Mouse (Mus musculus): ENCODE data around the gene Olfr800. TPM values are rescaled to one million over a fixed set of nuclear protein-coding genes. Genes with fewer than 3 reads are reported as not detected.

Gene Olfr800
- polyA plus RNA-seq, 1 experiment from 2014 or later, result not detected

DNA sequence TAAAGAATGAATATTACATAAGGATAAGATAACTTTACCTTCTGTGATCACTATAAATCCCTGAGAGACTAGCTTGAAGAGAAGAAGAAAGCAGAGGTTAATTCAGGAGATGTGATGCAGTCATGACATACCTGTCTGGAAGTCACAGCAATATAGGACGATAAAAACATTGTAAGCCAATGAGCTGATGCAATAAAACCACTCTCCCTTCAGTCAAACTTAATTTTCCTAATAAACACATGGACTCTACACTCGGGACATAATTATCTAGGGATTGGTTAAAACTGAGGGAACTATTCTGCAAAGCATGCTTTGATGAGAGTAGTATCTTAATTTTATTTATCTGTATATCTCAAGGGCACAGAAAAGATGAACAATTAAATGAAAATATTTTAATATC lies 36.7 kb downstream of the Olfr800 start, which contains the start of gene Olfr803:
Gene Olfr803, minus strand, starts transcription at position 101 of the 400 bp plus-strand sequence.
- 81% methylated on average over 2 of the region's 2 CpGs for WGBS
- H3K27me3 ChIP-seq (ENCODE audit: control insufficient read depth, insufficient read depth, low read length), result no peaks in the 10 kb centered on the region
- H3K4me3 ChIP-seq (ENCODE audit: low read depth, low read length), result no peak within 1 kb of the TSS
- H3K4me1 ChIP-seq (ENCODE audit: control insufficient read depth, insufficient read depth, low read length), result no peaks in the 10 kb centered on the region
- no peaks in the 10 kb centered on the region for H3K9me3 ChIP-seq (ENCODE audit: control insufficient read depth, low read depth, low read length)
- no peak within 1 kb of the TSS for H3K4me2 ChIP-seq (replicated peaks; ENCODE audit: low read depth, low read length)
- no peak within 1 kb of the TSS for H3K9ac ChIP-seq (replicated peaks; ENCODE audit: low read depth, low read length)
- H3K36me3 ChIP-seq (ENCODE audit: control insufficient read depth, insufficient read depth, low read length), result no peaks in the 10 kb centered on the region
- no peak for ATAC-seq (ENCODE audit: insufficient number of reproducible peaks, insufficient read depth, low FRiP score, low read depth)
- H3K27ac ChIP-seq (ENCODE audit: low read length), result no peak within 1 kb of the TSS

DNA sequence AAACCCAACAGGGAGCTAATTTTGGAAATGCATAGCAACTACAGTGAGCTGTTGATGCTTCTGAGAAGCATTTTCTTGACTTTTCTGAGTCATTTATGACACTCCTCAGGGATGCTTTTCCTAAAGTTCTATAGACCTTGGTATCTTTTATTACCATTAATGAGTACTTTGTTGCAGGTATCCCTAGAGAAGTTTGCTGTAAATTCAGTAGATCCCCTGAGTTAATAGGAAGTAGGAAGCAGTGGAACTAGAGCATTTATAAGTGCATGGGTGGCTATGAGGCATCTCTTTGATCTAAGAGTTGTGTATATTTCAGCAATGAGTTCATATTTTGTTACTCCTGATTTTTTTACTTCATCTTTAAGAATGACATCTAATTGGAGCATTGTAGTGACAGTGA lies 45.4 kb downstream of the Olfr800 start, which contains the start of gene Olfr804:
Gene Olfr804, plus strand, starts transcription at position 301 of the 400 bp plus-strand sequence.
- Histone ChIP-seq H3K4me1 (ENCODE audit: control insufficient read depth, insufficient read depth, low read length) (no peaks in the 10 kb centered on the region), H3K4me2 (replicated peaks; ENCODE audit: low read depth, low read length) (no peak within 1 kb of the TSS), H3K9me3 (ENCODE audit: control insufficient read depth, low read depth, low read length) (no peaks in the 10 kb centered on the region), H3K27ac (ENCODE audit: low read length) (no peak within 1 kb of the TSS), H3K9ac (replicated peaks; ENCODE audit: low read depth, low read length) (no peak within 1 kb of the TSS), H3K27me3 (ENCODE audit: control insufficient read depth, insufficient read depth, low read length) (no peaks in the 10 kb centered on the region), H3K4me3 (ENCODE audit: low read depth, low read length) (no peak within 1 kb of the TSS), H3K36me3 (ENCODE audit: control insufficient read depth, insufficient read depth, low read length) (no peaks in the 10 kb centered on the region)
- ATAC-seq (ENCODE audit: insufficient number of reproducible peaks, insufficient read depth, low FRiP score, low read depth), result no peak

Other genes with a start within 250 kb of the Olfr800 start
- gene Olfr786, start 230.4 kb upstream of the Olfr800 start, polyA plus RNA-seq (2014; fragmentation: Nextera tagmentation; extraction: Ambion mirVana), result not detected in 2 replicates
- not detected in 2 replicates for gene Olfr787, start 195.8 kb upstream of the Olfr800 start, polyA plus RNA-seq (2014; fragmentation: Nextera tagmentation; extraction: Ambion mirVana)
- not detected in 2 replicates for gene Olfr788, start 186.7 kb upstream of the Olfr800 start, polyA plus RNA-seq (2014; fragmentation: Nextera tagmentation; extraction: Ambion mirVana)
- not detected in 2 replicates for gene Olfr789, start 172.9 kb upstream of the Olfr800 start, polyA plus RNA-seq (2014; fragmentation: Nextera tagmentation; extraction: Ambion mirVana)
- gene Olfr790, start 159.2 kb upstream of the Olfr800 start, polyA plus RNA-seq (2014; fragmentation: Nextera tagmentation; extraction: Ambion mirVana), result not detected in 2 replicates
- gene Olfr791, start 135.9 kb upstream of the Olfr800 start, polyA plus RNA-seq (2014; fragmentation: Nextera tagmentation; extraction: Ambion mirVana), result not detected in 2 replicates
- gene Olfr792, start 118.5 kb upstream of the Olfr800 start, polyA plus RNA-seq (2014; fragmentation: Nextera tagmentation; extraction: Ambion mirVana), result not detected in 2 replicates
- not detected in 2 replicates for gene Olfr794, start 90.0 kb upstream of the Olfr800 start, polyA plus RNA-seq (2014; fragmentation: Nextera tagmentation; extraction: Ambion mirVana)
- gene Olfr796, start 45.1 kb upstream of the Olfr800 start, polyA plus RNA-seq (2014; fragmentation: Nextera tagmentation; extraction: Ambion mirVana), result not detected in 2 replicates
- gene Olfr798, start 29.8 kb upstream of the Olfr800 start, polyA plus RNA-seq (2014; fragmentation: Nextera tagmentation; extraction: Ambion mirVana), result not detected in 2 replicates
- not detected in 2 replicates for gene Olfr799, start 20.2 kb upstream of the Olfr800 start, polyA plus RNA-seq (2014; fragmentation: Nextera tagmentation; extraction: Ambion mirVana)
- not detected in 2 replicates for gene Olfr801, start 16.2 kb downstream of the Olfr800 start, polyA plus RNA-seq (2014; fragmentation: Nextera tagmentation; extraction: Ambion mirVana)
- 0.06 TPM in 1 of 2 replicates, not detected in the other for gene Olfr802, start 30.5 kb downstream of the Olfr800 start, polyA plus RNA-seq (2014; fragmentation: Nextera tagmentation; extraction: Ambion mirVana)
- gene Olfr803, start 36.6 kb downstream of the Olfr800 start, polyA plus RNA-seq (2014; fragmentation: Nextera tagmentation; extraction: Ambion mirVana), result not detected in 2 replicates
- gene Olfr804, start 45.5 kb downstream of the Olfr800 start, polyA plus RNA-seq (2014; fragmentation: Nextera tagmentation; extraction: Ambion mirVana), result not detected in 2 replicates
- not detected in 2 replicates for gene Olfr805, start 71.7 kb downstream of the Olfr800 start, polyA plus RNA-seq (2014; fragmentation: Nextera tagmentation; extraction: Ambion mirVana)
- not detected in 2 replicates for gene Olfr806, start 84.2 kb downstream of the Olfr800 start, polyA plus RNA-seq (2014; fragmentation: Nextera tagmentation; extraction: Ambion mirVana)
- gene Olfr807, start 100.1 kb downstream of the Olfr800 start, polyA plus RNA-seq (2014; fragmentation: Nextera tagmentation; extraction: Ambion mirVana), result not detected in 2 replicates
- not detected in 2 replicates for gene Olfr808, start 107.8 kb downstream of the Olfr800 start, polyA plus RNA-seq (2014; fragmentation: Nextera tagmentation; extraction: Ambion mirVana)
- not detected in 2 replicates for gene Olfr809, start 116.9 kb downstream of the Olfr800 start, polyA plus RNA-seq (2014; fragmentation: Nextera tagmentation; extraction: Ambion mirVana)
- gene Olfr810, start 137.2 kb downstream of the Olfr800 start, polyA plus RNA-seq (2014; fragmentation: Nextera tagmentation; extraction: Ambion mirVana), result not detected in 2 replicates
- gene Olfr811, start 146.7 kb downstream of the Olfr800 start, polyA plus RNA-seq (2014; fragmentation: Nextera tagmentation; extraction: Ambion mirVana), result not detected in 2 replicates
- not detected in 2 replicates for gene Olfr812, start 188.4 kb downstream of the Olfr800 start, polyA plus RNA-seq (2014; fragmentation: Nextera tagmentation; extraction: Ambion mirVana)
- not detected in 2 replicates for gene Olfr813, start 197.7 kb downstream of the Olfr800 start, polyA plus RNA-seq (2014; fragmentation: Nextera tagmentation; extraction: Ambion mirVana)
- gene Olfr814, start 222.2 kb downstream of the Olfr800 start, polyA plus RNA-seq (2014; fragmentation: Nextera tagmentation; extraction: Ambion mirVana), result not detected in 2 replicates
- not detected in 2 replicates for gene Olfr815, start 248.2 kb downstream of the Olfr800 start, polyA plus RNA-seq (2014; fragmentation: Nextera tagmentation; extraction: Ambion mirVana)